13 mouse cellular contexts compared by ENCODE assay signal in the genomic region with DNA sequence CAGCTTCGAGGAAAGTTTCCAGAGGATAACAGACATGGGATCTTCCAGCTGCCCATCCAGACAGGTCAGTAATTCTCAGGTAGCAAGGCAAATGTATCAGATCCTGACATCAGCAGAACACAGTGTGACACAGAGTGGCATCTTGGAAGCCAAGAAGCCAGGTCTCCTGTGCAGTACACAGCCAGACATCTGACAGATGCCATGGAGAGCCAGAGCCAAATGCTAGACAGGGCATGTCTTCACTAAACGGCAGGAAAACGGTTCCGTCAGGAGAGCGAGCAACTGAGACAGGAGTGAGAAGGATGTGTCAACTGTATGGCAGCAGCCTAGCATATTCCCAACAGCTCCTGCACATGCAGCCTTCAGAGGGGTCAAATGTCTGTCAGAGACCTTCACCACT. TPM values are rescaled to one million over a fixed set of nuclear protein-coding genes. Genes with fewer than 3 reads are reported as not detected.
"Had no signal": no experiment of that assay in that cellular context is flagged by ENCODE, and none has a peak within 500 bp of the region (broad histone marks: within the 10 kb centered on the region; RNA-seq: fewer than 3 reads in every experiment).

No protein-coding gene starts in this region.

- DNase-seq: gastrocnemius, postnatal 14 days; gastrocnemius, postnatal 36 days; heart, adult 18-20 months; heart, postnatal 10 days; kidney, adult 11 months; kidney, adult 2 months; kidney, adult 9 months; kidney, postnatal 14 days; kidney, postnatal 36 days; layer of hippocampus, postnatal 36 days; left cerebral cortex, postnatal 4 days had no signal

RNA-seq across cellular contexts. Expression of gene Pomc, which starts 45.7 kb away (rescaled TPM):
- total RNA-seq: gastrocnemius, adult 18-20 months; gastrocnemius, postnatal 36 days; hematopoietic stem cell, adult 5-6 weeks had no signal
